In the genomic region with DNA sequence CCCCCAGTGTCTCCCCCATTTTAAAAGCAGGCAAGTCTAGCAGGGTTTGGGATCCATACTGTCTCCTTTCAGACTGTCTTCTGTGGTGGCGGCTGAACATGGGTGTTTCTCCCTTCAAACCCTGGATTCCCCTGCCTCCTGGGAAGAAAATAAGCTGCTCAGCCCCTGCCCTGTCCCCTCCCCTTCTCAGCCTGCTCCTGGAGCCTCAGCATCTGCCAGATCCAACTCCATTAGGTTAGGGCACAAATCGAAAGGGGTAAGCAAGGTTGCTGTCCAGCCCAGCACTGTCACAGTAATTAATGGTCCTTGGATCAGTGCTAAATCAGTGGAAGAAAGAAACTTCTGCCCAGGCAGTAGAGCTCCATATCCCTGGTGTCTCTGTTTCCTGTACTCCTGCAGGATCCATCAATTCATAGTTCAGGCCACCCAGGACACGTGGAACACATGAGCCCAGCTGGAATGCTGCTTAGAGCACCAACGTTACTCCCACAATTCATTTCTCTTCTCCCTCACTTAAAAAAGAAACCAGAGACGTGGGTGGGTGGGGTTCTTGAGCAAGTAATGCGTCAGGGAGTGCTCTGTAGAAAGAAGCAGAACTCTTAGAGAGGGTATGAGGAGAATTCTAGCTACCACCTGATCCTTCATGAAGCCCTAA, we compare ENCODE assay signal across 13 mouse cellular contexts.
DNase-seq lines count a peak whose midpoint lies in the region; ATAC-seq and TF ChIP-seq lines count a peak whose summit lies in the region.
"Had no signal": no experiment of that assay in that cellular context is flagged by ENCODE, and none has a peak within 500 bp of the region (broad histone marks: within the 10 kb centered on the region; RNA-seq: fewer than 3 reads in every experiment).

No protein-coding gene starts in this region.

- intact Hi-C loops in gastrocnemius, adult 2 months (cut with DNase I): no loop called here

- H3K27me3 ChIP-seq in lung, postnatal 0 days (replicated peaks; ENCODE audit: insufficient read depth, low read length): no peaks in the 10 kb centered on the region
- no peaks in the 10 kb centered on the region for H3K27me3 ChIP-seq in myocyte (ENCODE audit: control insufficient read depth, insufficient read depth, insufficient read length)
- H3K27me3 ChIP-seq: lung, embryonic 15.5 days had no signal

- no peaks in the 10 kb centered on the region for H3K36me3 ChIP-seq in lung, postnatal 0 days (ENCODE audit: insufficient read depth, low read length)
- H3K36me3 ChIP-seq in myocyte (ENCODE audit: control insufficient read depth, insufficient read depth): no peaks in the 10 kb centered on the region
- H3K36me3 ChIP-seq: lung, embryonic 15.5 days had no signal

- no peaks in the 10 kb centered on the region; the same call in 1 of the 2 replicates for H3K4me1 ChIP-seq in lung, postnatal 0 days (ENCODE audit: insufficient read depth, low read depth, low read length)

- TF ChIP-seq POLR2A in myocyte (IDR thresholded peaks at IDR 0.05; ENCODE audit: insufficient read length, low read depth): no peak

- H3K4me3 ChIP-seq in gastrocnemius, adult 2 months: no peak overlapping the region; the same call in 1 of the 2 replicates
- no peak overlapping the region for H3K4me3 ChIP-seq in lung, postnatal 0 days (ENCODE audit: low read depth, low read length)
- no peak overlapping the region for H3K4me3 ChIP-seq in myocyte
- H3K4me3 ChIP-seq: lung, embryonic 15.5 days had no signal

- no peak for TF ChIP-seq CTCF in gastrocnemius, adult 2 months (IDR thresholded peaks at IDR 0.05)
- no peak for TF ChIP-seq CTCF in lung, postnatal 0 days (IDR thresholded peaks at IDR 0.05)

- 26% methylated on average over 6 of the region's 6 CpGs for WGBS in lung, postnatal 0 days

- peak; percentile 22 for DNase-seq in gastrocnemius, postnatal 25 days
- no peak for DNase-seq in gastrocnemius, adult 2 months
- peak; percentile 65 for DNase-seq in lung, postnatal 0 days (ENCODE audit: low spot score)
- DNase-seq in lung, postnatal 25 days (ENCODE audit: low spot score): no peak
- peak; percentile 30 for DNase-seq in embryo, embryonic 11 days
- no peak for DNase-seq in layer of hippocampus, adult 11-12 months (ENCODE audit: low spot score)
- no peak for DNase-seq in spleen, postnatal 10 days (ENCODE audit: low spot score in 2 of 2)
- DNase-seq: adrenal gland, postnatal 36 days; kidney, adult 11 months; thymus, postnatal 36 days had no signal

- H3K9me3 ChIP-seq in lung, postnatal 0 days (ENCODE audit: low read length): no peaks in the 10 kb centered on the region
- H3K9me3 ChIP-seq: lung, embryonic 15.5 days had no signal

- no peak overlapping the region for H3K4me2 ChIP-seq in lung, postnatal 0 days (replicated peaks; ENCODE audit: low read depth, low read length)
- H3K4me2 ChIP-seq in myocyte (ENCODE audit: low read depth): peak overlapping the region; percentile 38
- H3K4me2 ChIP-seq: lung, embryonic 15.5 days had no signal

- no peak for TF ChIP-seq EP300 in lung, postnatal 0 days (IDR thresholded peaks at IDR 0.05)

- no peak overlapping the region for H3ac ChIP-seq in myocyte (ENCODE audit: control insufficient read depth, insufficient read length)

- no peak overlapping the region for H3K27ac ChIP-seq in gastrocnemius, adult 2 months
- H3K27ac ChIP-seq in lung, postnatal 0 days (ENCODE audit: low read length): no peak overlapping the region

- no peak overlapping the region for H3K9ac ChIP-seq in lung, postnatal 0 days (replicated peaks; ENCODE audit: low read depth)
- H3K9ac ChIP-seq: lung, embryonic 15.5 days had no signal

- ATAC-seq in lung, postnatal 0 days: peak; percentile 42
- ATAC-seq: midbrain, embryonic 16.5 days had no signal

- H3K79me2 ChIP-seq in myocyte (ENCODE audit: control insufficient read depth, insufficient read depth): no peaks in the 10 kb centered on the region

TF ChIP-seq in myocyte, 11 proteins besides CTCF, POLR2A, EP300 and RAD21:
- TF ChIP-seq SRF (IDR thresholded peaks at IDR 0.05; ENCODE audit: control insufficient read depth, insufficient read length, low read depth): no peak
- TF ChIP-seq REST (IDR thresholded peaks at IDR 0.05; ENCODE audit: insufficient read depth, insufficient read length): peak; percentile 13

Comparison
In these comparisons a context has a peak if more than half of its experiments do, and no peak if none do; other contexts are left out.
1. DNase-seq: peak in gastrocnemius, postnatal 25 days (single experiment), lung, postnatal 0 days (single experiment) and embryo, embryonic 11 days (single experiment); none in gastrocnemius, adult 2 months (single experiment), lung, postnatal 25 days (single experiment), layer of hippocampus, adult 11-12 months (single experiment) and spleen, postnatal 10 days (0 of 2).